7 mouse cellular contexts compared by ENCODE assay signal in the genomic region with DNA sequence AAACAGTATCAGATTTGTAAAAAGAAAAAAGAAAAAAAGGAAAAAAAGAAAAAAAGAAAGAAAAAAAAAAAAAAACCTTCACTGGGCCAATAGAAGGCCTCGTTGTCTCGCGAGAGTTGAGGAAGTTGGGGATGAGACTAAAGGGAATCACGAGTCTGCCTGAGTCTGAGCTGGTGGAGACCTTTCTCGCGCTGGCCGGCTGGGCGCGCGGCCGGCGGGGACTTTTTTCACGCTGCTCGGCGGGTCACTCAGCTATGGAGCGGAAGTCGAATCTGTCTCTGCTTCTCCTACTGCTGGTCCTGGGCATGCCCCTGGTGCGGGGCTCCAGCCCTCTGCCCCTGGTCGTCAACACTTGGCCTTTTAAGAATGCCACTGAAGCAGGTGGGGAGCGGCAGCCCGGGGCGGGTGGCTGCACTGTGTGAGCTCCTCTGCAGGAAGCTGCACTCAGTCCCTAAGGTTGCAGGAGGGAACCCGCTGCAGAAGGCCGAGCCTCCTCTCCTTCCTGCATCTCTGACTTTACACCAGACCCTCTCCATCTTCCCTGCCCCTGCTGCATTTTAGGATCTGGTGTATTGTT. TPM values are rescaled to one million over a fixed set of nuclear protein-coding genes. Genes with fewer than 3 reads are reported as not detected.
A peak's percentile ranks its signal among the peaks of the same experiment; 100 is the strongest.
DNase-seq lines count a peak whose midpoint lies in the region; ATAC-seq lines count a peak whose summit lies in the region.

A gene (plus strand): TSS at position 177 of the 577 bp plus-strand sequence.

- peak; percentile 99 for ATAC-seq in embryonic facial prominence, embryonic 11.5 days (replicated peaks; ENCODE audit: insufficient number of reproducible peaks, low FRiP score, low TSS enrichment, low read depth)
- peak; percentile 99 for ATAC-seq in granulocyte monocyte progenitor cell, adult 5-6 weeks (replicated peaks; ENCODE audit: poor library complexity, severe bottlenecking)
- peak; percentile 98 for ATAC-seq in midbrain, embryonic 13.5 days

- no peaks in the 10 kb centered on the region for H3K36me3 ChIP-seq in embryonic facial prominence, embryonic 11.5 days (replicated peaks; ENCODE audit: control insufficient read depth, insufficient read depth, low read depth, low read length)
- H3K36me3 ChIP-seq in limb, embryonic 10.5 days, result 0 out of 2 replicates have a peak, but pooled peaks cover 3% of the 10 kb centered on the region
- H3K36me3 ChIP-seq in midbrain, embryonic 13.5 days, result peaks cover 3% of the 10 kb centered on the region; the same call in 1 of the 2 replicates

- DNase-seq in adrenal gland, postnatal 14 days, result peak; percentile 94
- peak; percentile 93 for DNase-seq in embryonic facial prominence, embryonic 11.5 days (ENCODE audit: low spot score)
- peak; percentile 88 for DNase-seq in kidney, adult 11 months
- peak; percentile 83 for DNase-seq in limb, embryonic 10.5 days (ENCODE audit: low spot score)
- DNase-seq in spleen, adult 12 weeks (ENCODE audit: low spot score), result peak; percentile 78

- no peaks in the 10 kb centered on the region for H3K4me1 ChIP-seq in embryonic facial prominence, embryonic 11.5 days (ENCODE audit: control insufficient read depth, insufficient read depth, low read length)
- H3K4me1 ChIP-seq in limb, embryonic 10.5 days, result peaks cover 4% of the 10 kb centered on the region; the same call in 1 of the 2 replicates
- peaks cover 13% of the 10 kb centered on the region for H3K4me1 ChIP-seq in midbrain, embryonic 13.5 days (replicated peaks)

- H3K4me2 ChIP-seq in embryonic facial prominence, embryonic 11.5 days (ENCODE audit: low read depth, low read length), result peak within 1 kb of the TSS; percentile 44
- peak within 1 kb of the TSS; percentile 62 for H3K4me2 ChIP-seq in midbrain, embryonic 13.5 days (replicated peaks)

- H3K9ac ChIP-seq in embryonic facial prominence, embryonic 11.5 days (replicated peaks; ENCODE audit: low read length), result peak within 1 kb of the TSS; percentile 88
- H3K9ac ChIP-seq in midbrain, embryonic 13.5 days (replicated peaks), result peak within 1 kb of the TSS; percentile 78

- H3K27me3 ChIP-seq in embryonic facial prominence, embryonic 11.5 days (ENCODE audit: control insufficient read depth, insufficient read depth, low read length), result no peaks in the 10 kb centered on the region
- H3K27me3 ChIP-seq in limb, embryonic 10.5 days (ENCODE audit: low read depth, poor library complexity, severe bottlenecking), result no peaks in the 10 kb centered on the region
- no peaks in the 10 kb centered on the region for H3K27me3 ChIP-seq in midbrain, embryonic 13.5 days

- no peak within 1 kb of the TSS for H3K27ac ChIP-seq in embryonic facial prominence, embryonic 11.5 days (replicated peaks; ENCODE audit: low read depth, low read length)
- H3K27ac ChIP-seq in limb, embryonic 10.5 days, result peak within 1 kb of the TSS; percentile 94
- H3K27ac ChIP-seq in midbrain, embryonic 13.5 days, result peak within 1 kb of the TSS; percentile 57

- H3K9me3 ChIP-seq in embryonic facial prominence, embryonic 11.5 days (replicated peaks; ENCODE audit: control insufficient read depth, low read length), result no peaks in the 10 kb centered on the region
- no peaks in the 10 kb centered on the region for H3K9me3 ChIP-seq in limb, embryonic 10.5 days (replicated peaks)
- H3K9me3 ChIP-seq in midbrain, embryonic 13.5 days, result no peaks in the 10 kb centered on the region

- peak within 1 kb of the TSS; percentile 49 for H3K4me3 ChIP-seq in embryonic facial prominence, embryonic 11.5 days (ENCODE audit: low read depth, low read length)
- H3K4me3 ChIP-seq in limb, embryonic 10.5 days, result peak within 1 kb of the TSS; percentile 61
- H3K4me3 ChIP-seq in midbrain, embryonic 13.5 days (replicated peaks), result peak within 1 kb of the TSS; percentile 54

- WGBS in embryonic facial prominence, embryonic 11.5 days, result under 1% methylated on average over 24 of the region's 24 CpGs
- WGBS in limb, embryonic 10.5 days, result 1% methylated on average over 24 of the region's 24 CpGs
- WGBS in midbrain, embryonic 13.5 days, result 2% methylated on average over 24 of the region's 24 CpGs

RNA-seq across cellular contexts. Expression of the gene that starts here (rescaled TPM):
- total RNA-seq in adrenal gland, postnatal 14 days (2021), result 30.8 and 32.4 TPM in 2 replicates
- polyA plus RNA-seq in embryonic facial prominence, embryonic 11.5 days (2014; fragmentation: Nextera tagmentation; extraction: Ambion mirVana), result 18.2 and 18.9 TPM in 2 replicates
- 16.4 and 19.2 TPM in 2 replicates for total RNA-seq in granulocyte monocyte progenitor cell, adult 5-6 weeks (2014; fragmentation: Nextera tagmentation)
- total RNA-seq in granulocyte monocyte progenitor cell, adult 5-6 weeks (2017), result 18.6 and 22.9 TPM in 2 replicates
- polyA plus RNA-seq in limb, embryonic 10.5 days (2016; fragmentation: Nextera tagmentation; extraction: Ambion mirVana), result 10.0 and 14.1 TPM in 2 replicates
- 14.8 and 15.0 TPM in 2 replicates for polyA plus RNA-seq in midbrain, embryonic 13.5 days (2015; fragmentation: Nextera tagmentation; extraction: Ambion mirVana)
